Mouse (Mus musculus): ENCODE measurements at regions not wholly inside any gene's neighbourhood (a gene's known extent, or its start where the extent isn't known, plus 50 kb on each side); places are given as distances from the start of the nearest gene placed in this dataset.

DNA sequence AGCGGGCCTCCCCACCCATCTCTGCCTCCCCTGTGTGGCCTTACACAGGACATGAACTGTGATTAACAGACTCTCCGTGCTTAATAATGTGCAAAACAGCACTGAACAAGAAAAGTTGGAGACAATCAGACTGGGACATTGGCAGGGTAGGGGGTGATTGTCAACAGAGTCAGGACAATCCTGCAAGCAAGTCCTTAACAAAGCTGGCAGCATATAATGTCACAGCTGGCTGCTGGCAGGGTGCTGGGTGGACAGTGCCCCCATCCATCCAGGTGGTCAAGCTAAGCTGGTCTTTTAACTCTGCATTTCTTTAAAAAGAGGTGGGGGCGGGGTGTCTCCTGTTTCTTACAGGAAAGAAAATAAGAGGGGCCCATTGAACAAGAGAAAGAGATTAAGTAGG, 149.2 kb upstream of the Ralgapa2 start:
- no peak for TF ChIP-seq CTCF (IDR thresholded peaks at IDR 0.05; ENCODE audit: low read depth)
- TF ChIP-seq EP300 (IDR thresholded peaks at IDR 0.05; ENCODE audit: low read depth) = no peak

Measured in liver, embryonic 14.5 days (tissue).